Comparison of ENCODE assay signal across 29 mouse cellular contexts in genomic region chr3:132931526-132931925, GRCm38 (mm10). TPM values are rescaled to one million over a fixed set of nuclear protein-coding genes. Genes with fewer than 3 reads are reported as not detected.
"Had no signal": no experiment of that assay in that cellular context is flagged by ENCODE, and none has a peak within 500 bp of the region (broad histone marks: within the 10 kb centered on the region; RNA-seq: fewer than 3 reads in every experiment).

No protein-coding gene starts in this region.

- H3K4me2 ChIP-seq: embryonic facial prominence, embryonic 12.5 days; embryonic facial prominence, embryonic 13.5 days; embryonic facial prominence, embryonic 15.5 days; forebrain, embryonic 12.5 days; forebrain, embryonic 13.5 days; forebrain, embryonic 15.5 days had no signal

- H3K36me3 ChIP-seq: embryonic facial prominence, embryonic 10.5 days; embryonic facial prominence, embryonic 12.5 days; embryonic facial prominence, embryonic 13.5 days; embryonic facial prominence, embryonic 15.5 days; forebrain, embryonic 10.5 days; forebrain, embryonic 12.5 days; forebrain, embryonic 15.5 days had no signal

- H3K27ac ChIP-seq: embryonic facial prominence, embryonic 10.5 days; embryonic facial prominence, embryonic 12.5 days; embryonic facial prominence, embryonic 13.5 days; embryonic facial prominence, embryonic 15.5 days; forebrain, embryonic 10.5 days; forebrain, embryonic 12.5 days; forebrain, embryonic 13.5 days; forebrain, embryonic 15.5 days; gastrocnemius, adult 2 months; heart, adult 2 months had no signal

- H3K9ac ChIP-seq: embryonic facial prominence, embryonic 12.5 days; embryonic facial prominence, embryonic 13.5 days; embryonic facial prominence, embryonic 15.5 days; forebrain, embryonic 12.5 days; forebrain, embryonic 13.5 days; forebrain, embryonic 15.5 days; forebrain, postnatal 0 days had no signal

- H3K9me3 ChIP-seq: embryonic facial prominence, embryonic 10.5 days; embryonic facial prominence, embryonic 12.5 days; embryonic facial prominence, embryonic 13.5 days; embryonic facial prominence, embryonic 15.5 days; forebrain, embryonic 10.5 days; forebrain, embryonic 12.5 days; forebrain, embryonic 13.5 days; forebrain, embryonic 15.5 days had no signal

- H3K4me1 ChIP-seq: embryonic facial prominence, embryonic 10.5 days; embryonic facial prominence, embryonic 12.5 days; embryonic facial prominence, embryonic 13.5 days; forebrain, embryonic 10.5 days had no signal

- DNase-seq: cerebellum, adult 8-10 months; cerebellum, adult 9-10 months; cerebellum, adult 9-11 months; cerebellum, postnatal 10 days; cerebellum, postnatal 14 days; cerebellum, postnatal 25 days; cerebellum, postnatal 36 days; embryo, embryonic 11 days; forebrain, postnatal 0 days; gastrocnemius, adult 2 months; gastrocnemius, postnatal 10 days; gastrocnemius, postnatal 14 days; gastrocnemius, postnatal 25 days; gastrocnemius, postnatal 36 days; heart, adult 18-20 months; heart, adult 2 months had no signal

- ATAC-seq: forebrain, embryonic 13.5 days; forebrain, embryonic 14.5 days; forebrain, embryonic 15.5 days; forebrain, embryonic 16.5 days; forebrain, postnatal 0 days had no signal

- H3K4me3 ChIP-seq: embryonic facial prominence, embryonic 10.5 days; embryonic facial prominence, embryonic 12.5 days; embryonic facial prominence, embryonic 13.5 days; embryonic facial prominence, embryonic 15.5 days; erythroblast, embryonic 14.5 days; forebrain, embryonic 10.5 days; forebrain, embryonic 12.5 days; forebrain, embryonic 13.5 days; forebrain, embryonic 15.5 days; gastrocnemius, adult 2 months; heart, adult 2 months had no signal

- H3K27me3 ChIP-seq: embryonic facial prominence, embryonic 12.5 days; embryonic facial prominence, embryonic 13.5 days; embryonic facial prominence, embryonic 15.5 days; forebrain, embryonic 12.5 days; forebrain, embryonic 13.5 days; forebrain, embryonic 15.5 days had no signal

RNA-seq across cellular contexts. Expression of gene Npnt, which starts 18.6 kb away (rescaled TPM):
- total RNA-seq: common myeloid progenitor, adult 5-6 weeks; granulocyte monocyte progenitor cell, adult 5-6 weeks had no signal
- polyA plus RNA-seq: erythroblast, embryonic 14.5 days had no signal
